ENCODE assay signal across 15 mouse cellular contexts in genomic region chr5:77244331-77244987, GRCm38 (mm10). TPM values are rescaled to one million over a fixed set of nuclear protein-coding genes. Genes with fewer than 3 reads are reported as not detected.
DNase-seq lines count a peak whose midpoint lies in the region; ATAC-seq and TF ChIP-seq lines count a peak whose summit lies in the region.
"Had no signal": no experiment of that assay in that cellular context is flagged by ENCODE, and none has a peak within 500 bp of the region (broad histone marks: within the 10 kb centered on the region; RNA-seq: fewer than 3 reads in every experiment).

No protein-coding gene starts in this region.

- no peak overlapping the region for H3K9ac ChIP-seq in kidney, postnatal 0 days (ENCODE audit: low read depth, low read length)
- H3K9ac ChIP-seq in forebrain, embryonic 15.5 days (replicated peaks): no peak overlapping the region
- no peak overlapping the region for H3K9ac ChIP-seq in midbrain, embryonic 11.5 days (ENCODE audit: low read length)
- H3K9ac ChIP-seq: liver, embryonic 15.5 days; neural tube, embryonic 12.5 days had no signal

- ATAC-seq in kidney, postnatal 0 days (replicated peaks; ENCODE audit: low FRiP score, low read depth): no peak
- peak; percentile 44; the same call in 1 of the 2 replicates for ATAC-seq in forebrain, embryonic 15.5 days (replicated peaks)
- peak; percentile 56; the same call in 1 of the 2 replicates for ATAC-seq in midbrain, embryonic 11.5 days (ENCODE audit: low FRiP score)
- ATAC-seq in megakaryocyte, adult 5-6 weeks (ENCODE audit: poor library complexity, severe bottlenecking): no peak
- no peak for ATAC-seq in megakaryocyte progenitor cell, adult 5-6 weeks (replicated peaks; ENCODE audit: poor library complexity)

- H3K27me3 ChIP-seq in kidney, postnatal 0 days (ENCODE audit: insufficient read depth, low read length): no peaks in the 10 kb centered on the region
- H3K27me3 ChIP-seq in forebrain, embryonic 15.5 days: no peaks in the 10 kb centered on the region
- H3K27me3 ChIP-seq in midbrain, embryonic 11.5 days (ENCODE audit: control insufficient read depth, insufficient read depth, low read length): no peaks in the 10 kb centered on the region
- H3K27me3 ChIP-seq: liver, embryonic 15.5 days; neural tube, embryonic 12.5 days had no signal

- DNase-seq in kidney, postnatal 0 days (ENCODE audit: low spot score): peak; percentile 24
- DNase-seq in kidney, adult 8-10 months: no peak
- DNase-seq in brain, embryonic 14.5 days (ENCODE audit: low read depth): peak; percentile 66
- no peak for DNase-seq in midbrain, embryonic 11.5 days (ENCODE audit: low spot score, missing footprints)
- DNase-seq in adrenal gland, postnatal 36 days: no peak
- DNase-seq: adrenal gland, adult 8-10 months; cerebellum, adult 8-10 months; thymus, postnatal 14 days had no signal

- no peaks in the 10 kb centered on the region; the same call in 1 of the 2 replicates for H3K4me1 ChIP-seq in kidney, postnatal 0 days (replicated peaks; ENCODE audit: insufficient read depth, low read length)
- peaks cover 12% of the 10 kb centered on the region for H3K4me1 ChIP-seq in forebrain, embryonic 15.5 days
- peaks cover 8% of the 10 kb centered on the region; the same call in 1 of the 2 replicates for H3K4me1 ChIP-seq in midbrain, embryonic 11.5 days (ENCODE audit: control insufficient read depth, insufficient read depth, low read length)

- H3K36me3 ChIP-seq in kidney, postnatal 0 days (ENCODE audit: insufficient read depth, low read length): no peaks in the 10 kb centered on the region
- H3K36me3 ChIP-seq in forebrain, embryonic 15.5 days: no peaks in the 10 kb centered on the region
- no peaks in the 10 kb centered on the region for H3K36me3 ChIP-seq in midbrain, embryonic 11.5 days (ENCODE audit: control insufficient read depth, insufficient read depth, low read length)
- H3K36me3 ChIP-seq: liver, embryonic 15.5 days; neural tube, embryonic 12.5 days had no signal

- 59% methylated on average over 8 of the region's 8 CpGs for WGBS in kidney, postnatal 0 days
- 29% methylated on average over 8 of the region's 8 CpGs for WGBS in forebrain, embryonic 15.5 days
- WGBS in midbrain, embryonic 11.5 days: 35% methylated on average over 8 of the region's 8 CpGs

- no peak overlapping the region for H3K27ac ChIP-seq in kidney, postnatal 0 days
- no peak overlapping the region for H3K27ac ChIP-seq in forebrain, embryonic 15.5 days (replicated peaks)
- H3K27ac ChIP-seq in midbrain, embryonic 11.5 days (ENCODE audit: low read depth, low read length): no peak overlapping the region
- H3K27ac ChIP-seq: liver, embryonic 15.5 days; neural tube, embryonic 12.5 days had no signal

- H3K4me3 ChIP-seq in kidney, postnatal 0 days (replicated peaks; ENCODE audit: low read depth, low read length): no peak overlapping the region
- no peak overlapping the region for H3K4me3 ChIP-seq in forebrain, embryonic 15.5 days
- H3K4me3 ChIP-seq in midbrain, embryonic 11.5 days (ENCODE audit: low read depth, low read length): no peak overlapping the region
- H3K4me3 ChIP-seq: liver, embryonic 15.5 days; neural tube, embryonic 12.5 days had no signal

- no peak for TF ChIP-seq POLR2A in brain, embryonic 14.5 days (IDR thresholded peaks at IDR 0.05; ENCODE audit: borderline replicate concordance, extremely low read depth, insufficient read depth, insufficient read length, poor library complexity, severe bottlenecking)

- H3K9me3 ChIP-seq in kidney, postnatal 0 days (replicated peaks; ENCODE audit: low read length): no peaks in the 10 kb centered on the region
- H3K9me3 ChIP-seq in forebrain, embryonic 15.5 days: no peaks in the 10 kb centered on the region
- no peaks in the 10 kb centered on the region for H3K9me3 ChIP-seq in midbrain, embryonic 11.5 days (ENCODE audit: control insufficient read depth, low read length)
- H3K9me3 ChIP-seq: liver, embryonic 15.5 days; neural tube, embryonic 12.5 days had no signal

- no peak for TF ChIP-seq CTCF in kidney, postnatal 0 days (IDR thresholded peaks at IDR 0.05; ENCODE audit: low read depth)
- TF ChIP-seq CTCF in brain, embryonic 14.5 days (IDR thresholded peaks at IDR 0.05; ENCODE audit: borderline replicate concordance, extremely low read depth, insufficient read depth, insufficient read length): no peak

- H3K4me2 ChIP-seq in kidney, postnatal 0 days (ENCODE audit: low read length): no peak overlapping the region
- H3K4me2 ChIP-seq in forebrain, embryonic 15.5 days (replicated peaks): no peak overlapping the region
- no peak overlapping the region for H3K4me2 ChIP-seq in midbrain, embryonic 11.5 days

RNA-seq across cellular contexts. Expression of gene Rest, which starts 20.8 kb away (rescaled TPM):
- 32.7 and 34.1 TPM in 2 replicates for polyA plus RNA-seq in kidney, postnatal 0 days (2015; fragmentation: Nextera tagmentation; extraction: Ambion mirVana)
- 7.0 and 8.8 TPM in 2 replicates for polyA plus RNA-seq in brain, embryonic 14.5 days (2012; rRNA removed)
- 8.4 and 8.5 TPM in 2 replicates for polyA plus RNA-seq in forebrain, embryonic 15.5 days (2015; fragmentation: Nextera tagmentation; extraction: Ambion mirVana)
- polyA plus RNA-seq in midbrain, embryonic 11.5 days (2014; fragmentation: Nextera tagmentation; extraction: Ambion mirVana): 18.4 and 21.6 TPM in 2 replicates
- total RNA-seq in megakaryocyte, adult 5-6 weeks (2015): 19.9 and 21.1 TPM in 2 replicates
- 31.5 and 37.9 TPM in 2 replicates for total RNA-seq in megakaryocyte, adult 5-6 weeks (2017)
- total RNA-seq in adrenal gland, postnatal 36 days (2021): 10 to 100 TPM; 24.8 to 26.8 TPM
- total RNA-seq in megakaryocyte progenitor cell, adult 5-6 weeks (2015): 28.3 and 32.2 TPM in 2 replicates
- 43.3 and 47.9 TPM in 2 replicates for total RNA-seq in megakaryocyte progenitor cell, adult 5-6 weeks (2017)

RNA-seq across cellular contexts. Expression of gene Spink2, which starts 33.2 kb away (rescaled TPM):
- polyA plus RNA-seq in kidney, postnatal 0 days (2015; fragmentation: Nextera tagmentation; extraction: Ambion mirVana): 0.77 and 1.0 TPM in 2 replicates
- polyA plus RNA-seq in brain, embryonic 14.5 days (2012; rRNA removed): 0.26 and 0.74 TPM in 2 replicates
- 0.48 and 0.64 TPM in 2 replicates for polyA plus RNA-seq in forebrain, embryonic 15.5 days (2015; fragmentation: Nextera tagmentation; extraction: Ambion mirVana)
- polyA plus RNA-seq in midbrain, embryonic 11.5 days (2014; fragmentation: Nextera tagmentation; extraction: Ambion mirVana): 0.55 and 0.68 TPM in 2 replicates
- total RNA-seq in megakaryocyte, adult 5-6 weeks (2015): 2.2 and 4.9 TPM in 2 replicates
- total RNA-seq in megakaryocyte, adult 5-6 weeks (2017): 3.3 and 5.4 TPM in 2 replicates
- under 1 TPM in 1 of 2 experiments, not detected in 1; 0.49 TPM for total RNA-seq in adrenal gland, postnatal 36 days (2021)
- total RNA-seq in megakaryocyte progenitor cell, adult 5-6 weeks (2015): 0.76 TPM in 1 of 2 replicates, not detected in the other
- total RNA-seq in megakaryocyte progenitor cell, adult 5-6 weeks (2017): 0.79 TPM in 1 of 2 replicates, not detected in the other
- total RNA-seq: adrenal gland, adult 8-10 months; gastrocnemius, adult 8-10 months; layer of hippocampus, adult 18-20 months had no signal

Comparison
In these comparisons a context has a peak if more than half of its experiments do, and no peak if none do; other contexts are left out.
1. DNase-seq: peak in kidney, postnatal 0 days (single experiment) and brain, embryonic 14.5 days (single experiment); none in kidney, adult 8-10 months (0 of 2), midbrain, embryonic 11.5 days (single experiment) and adrenal gland, postnatal 36 days (0 of 2).
2. ATAC-seq: peak in forebrain, embryonic 15.5 days (single experiment) and midbrain, embryonic 11.5 days (single experiment); none in kidney, postnatal 0 days (single experiment), megakaryocyte, adult 5-6 weeks (single experiment) and megakaryocyte progenitor cell, adult 5-6 weeks (single experiment).